Mouse (Mus musculus) heart, adult 8-10 months (tissue): ENCODE data around the gene Olfr96. TPM values are rescaled to one million over a fixed set of nuclear protein-coding genes. Genes with fewer than 3 reads are reported as not detected.
A peak's percentile ranks its signal among the peaks of the same experiment; 100 is the strongest.

ENCODE experiments used
- DNase-seq: peaks from one replicate; pipeline ENCODE4 v3.0.0; 2022; ENCODE audit warnings: low spot score
- total RNA-seq, 4 experiments: library from RNA; stranded (reverse); gene quantifications; 2 replicates each; pipeline ENCODE4 v1.2.4; 2022

Gene Olfr96
- total RNA-seq, 4 experiments from 2014 or later: not detected

DNA sequence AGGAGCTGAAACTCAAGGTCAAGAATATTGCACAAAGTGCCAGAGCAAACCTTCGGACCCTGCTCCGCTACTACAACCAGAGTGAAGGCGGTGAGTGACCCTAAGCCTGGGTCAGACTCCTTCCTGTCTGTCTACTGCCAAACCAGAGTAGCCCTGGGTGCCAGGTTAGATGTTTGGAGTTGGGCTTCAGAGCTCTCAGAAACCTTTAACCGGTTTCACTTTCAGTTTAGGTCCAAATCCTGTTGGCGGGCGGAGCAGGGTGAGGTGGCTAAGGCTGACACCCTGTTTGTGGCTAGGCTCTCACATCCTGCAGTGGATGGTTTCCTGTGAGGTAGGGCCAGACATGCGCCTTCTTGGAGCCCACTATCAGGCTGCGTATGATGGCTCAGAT, 50.8 kb downstream of the Olfr96 start:
- DNase-seq: peak; percentile 81

- DNase-seq: no peak
Measured at GRCm38 (mm10) chr17:37275626-37276248, 55.8 kb downstream of the Olfr96 start.

Other genes starting within 250 kb of the Olfr96 start
- 1 to 10 TPM in 2 of 4 experiments, under 1 TPM in 2; 0.50 to 1.4 (median 0.90) TPM for gene 2410137M14Rik, start 238.9 kb upstream of the Olfr96 start, total RNA-seq
- gene H2-M5, start 230.6 kb upstream of the Olfr96 start, total RNA-seq: under 1 TPM in 1 of 4 experiments, not detected in 3; 0.25 TPM
- gene Zfp57, start 219.0 kb upstream of the Olfr96 start, total RNA-seq: 1 to 10 TPM in 3 of 4 experiments, under 1 TPM in 1; 0.87 to 2.4 (median 1.4) TPM
- gene Mog, start 196.7 kb upstream of the Olfr96 start, total RNA-seq: not detected
- 1 to 10 TPM; 7.2 to 9.2 (median 7.4) TPM for gene Gabbr1, start 174.2 kb upstream of the Olfr96 start, total RNA-seq
- not detected for gene Olfr90, start 131.6 kb upstream of the Olfr96 start, total RNA-seq
- not detected for gene Olfr91, start 121.9 kb upstream of the Olfr96 start, total RNA-seq
- gene Olfr92, start 100.1 kb upstream of the Olfr96 start, total RNA-seq: not detected
- not detected for gene Olfr93, start 58.7 kb upstream of the Olfr96 start, total RNA-seq
- not detected for gene Ubd, start 26.3 kb upstream of the Olfr96 start, total RNA-seq
- not detected for gene Olfr94, start 19.2 kb upstream of the Olfr96 start, total RNA-seq
- gene Olfr95, start 7.0 kb upstream of the Olfr96 start, total RNA-seq: not detected
- gene Olfr97, start 17.2 kb downstream of the Olfr96 start, total RNA-seq: not detected
- gene Olfr98, start 43.6 kb downstream of the Olfr96 start, total RNA-seq: not detected
- gene H2-M3, start 50.1 kb downstream of the Olfr96 start, total RNA-seq: 1 to 10 TPM; 3.2 to 4.4 (median 3.6) TPM
- gene Olfr99, start 63.3 kb downstream of the Olfr96 start, total RNA-seq: not detected
- not detected for gene Olfr101, start 84.2 kb downstream of the Olfr96 start, total RNA-seq
- gene Olfr102, start 96.9 kb downstream of the Olfr96 start, total RNA-seq: not detected
- gene Olfr103, start 119.6 kb downstream of the Olfr96 start, total RNA-seq: not detected
- not detected for gene Olfr104-ps, start 139.4 kb downstream of the Olfr96 start, total RNA-seq
- gene Olfr105-ps, start 158.9 kb downstream of the Olfr96 start, total RNA-seq: not detected
- not detected for gene Olfr106-ps, start 170.2 kb downstream of the Olfr96 start, total RNA-seq
- gene Olfr107, start 179.1 kb downstream of the Olfr96 start, total RNA-seq: not detected
- gene Olfr108, start 225.3 kb downstream of the Olfr96 start, total RNA-seq: not detected
- not detected for gene Olfr109, start 238.8 kb downstream of the Olfr96 start, total RNA-seq